Mouse (Mus musculus): ENCODE data around the gene Dll4. TPM values are rescaled to one million over a fixed set of nuclear protein-coding genes. Genes with fewer than 3 reads are reported as not detected.

The Dll4 gene
- total RNA-seq, 1 experiment from 2014 or later = not detected

GRCm38 (mm10) chr2:119329123-119329817 lies 3.7 kb downstream of the Dll4 start:
- no peak for ATAC-seq (ENCODE audit: extremely low read depth, insufficient number of reproducible peaks, low FRiP score, poor library complexity, severe bottlenecking)

DNA sequence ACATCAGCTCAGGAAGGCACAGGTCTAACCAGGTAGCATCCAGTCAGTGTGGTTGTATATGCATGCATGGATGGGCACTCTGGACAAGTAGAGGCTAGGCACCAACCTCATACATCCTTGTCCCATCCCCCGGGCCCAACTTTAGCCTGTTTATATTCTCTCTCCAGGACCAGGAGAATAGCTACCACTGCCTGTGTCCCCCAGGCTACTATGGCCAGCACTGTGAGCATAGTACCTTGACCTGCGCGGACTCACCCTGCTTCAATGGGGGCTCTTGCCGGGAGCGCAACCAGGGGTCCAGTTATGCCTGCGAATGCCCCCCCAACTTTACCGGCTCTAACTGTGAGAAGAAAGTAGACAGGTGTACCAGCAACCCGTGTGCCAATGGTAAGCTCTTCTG lies 5.2 kb downstream of the Dll4 start:
- no peak for ATAC-seq (ENCODE audit: extremely low read depth, insufficient number of reproducible peaks, low FRiP score, poor library complexity, severe bottlenecking)

- no peak for ATAC-seq (ENCODE audit: extremely low read depth, insufficient number of reproducible peaks, low FRiP score, poor library complexity, severe bottlenecking)
Observed at GRCm38 (mm10) chr2:119332177-119332661, 6.6 kb downstream of the Dll4 start.

- no peak for ATAC-seq (ENCODE audit: extremely low read depth, insufficient number of reproducible peaks, low FRiP score, poor library complexity, severe bottlenecking)
Observed at GRCm38 (mm10) chr2:119334135-119334534, 8.6 kb downstream of the Dll4 start.

DNA sequence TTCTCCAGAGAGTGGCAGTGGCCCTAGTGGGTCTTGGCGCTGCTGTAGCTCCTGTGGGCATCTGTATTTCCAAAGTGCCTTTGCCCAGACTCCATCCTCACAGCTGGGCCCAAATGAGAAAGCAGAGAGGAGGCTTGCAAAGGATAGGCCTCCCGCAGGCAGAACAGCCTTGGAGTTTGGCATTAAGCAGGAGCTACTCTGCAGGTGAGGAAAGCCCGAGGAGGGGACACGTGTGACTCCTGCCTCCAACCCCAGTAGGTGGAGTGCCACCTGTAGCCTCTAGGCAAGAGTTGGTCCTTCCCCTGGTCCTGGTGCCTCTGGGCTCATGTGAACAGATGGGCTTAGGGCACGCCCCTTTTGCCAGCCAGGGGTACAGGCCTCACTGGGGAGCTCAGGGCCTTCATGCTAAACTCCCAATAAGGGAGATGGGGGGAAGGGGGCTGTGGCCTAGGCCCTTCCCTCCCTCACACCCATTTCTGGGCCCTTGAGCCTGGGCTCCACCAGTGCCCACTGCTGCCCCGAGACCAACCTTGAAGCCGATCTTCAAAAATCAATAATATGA lies 9.5 kb downstream of the Dll4 start:
- no peak for ATAC-seq (ENCODE audit: extremely low read depth, insufficient number of reproducible peaks, low FRiP score, poor library complexity, severe bottlenecking)

DNA sequence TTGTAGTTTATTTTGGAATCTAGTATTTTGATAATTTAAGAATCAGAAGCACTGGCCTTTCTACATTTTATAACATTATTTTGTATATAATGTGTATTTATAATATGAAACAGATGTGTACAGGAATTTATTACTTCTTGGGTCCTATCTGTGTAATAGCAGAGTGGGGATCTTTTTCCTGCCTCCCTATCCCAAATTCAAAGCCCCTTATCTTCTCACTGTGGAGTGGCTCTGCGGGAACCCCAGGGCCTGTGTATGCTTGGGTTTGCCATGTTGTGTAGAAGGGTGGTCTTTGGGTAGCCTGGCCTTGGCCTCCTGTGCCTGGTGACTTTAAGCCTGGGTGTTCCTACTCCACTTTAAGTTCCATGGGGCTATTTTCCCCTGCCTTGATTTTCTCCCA lies 10.0 kb downstream of the Dll4 start:
- no peak for ATAC-seq (ENCODE audit: extremely low read depth, insufficient number of reproducible peaks, low FRiP score, poor library complexity, severe bottlenecking)

GRCm38 (mm10) chr2:119336002-119336401 lies 10.4 kb downstream of the Dll4 start:
- no peak for ATAC-seq (ENCODE audit: extremely low read depth, insufficient number of reproducible peaks, low FRiP score, poor library complexity, severe bottlenecking)

- ATAC-seq (ENCODE audit: extremely low read depth, insufficient number of reproducible peaks, low FRiP score, poor library complexity, severe bottlenecking) = no peak
Observed at GRCm38 (mm10) chr2:119336470-119336869, 10.9 kb downstream of the Dll4 start.

- ATAC-seq (ENCODE audit: extremely low read depth, insufficient number of reproducible peaks, low FRiP score, poor library complexity, severe bottlenecking) = peak; percentile 80
Observed at GRCm38 (mm10) chr2:119337425-119338265, 12.1 kb downstream of the Dll4 start.

- peak; percentile 53; the same call in 1 of the 2 replicates for ATAC-seq (ENCODE audit: extremely low read depth, insufficient number of reproducible peaks, low FRiP score, poor library complexity, severe bottlenecking)
Observed at GRCm38 (mm10) chr2:119344537-119345138, 19.1 kb downstream of the Dll4 start.

GRCm38 (mm10) chr2:119350555-119351486 lies 25.2 kb downstream of the Dll4 start, which contains the start of gene Chac1:
Gene Chac1, plus strand, starts transcription at chr2:119351229.
- peak; percentile 84 for ATAC-seq (ENCODE audit: extremely low read depth, insufficient number of reproducible peaks, low FRiP score, poor library complexity, severe bottlenecking)

DNA sequence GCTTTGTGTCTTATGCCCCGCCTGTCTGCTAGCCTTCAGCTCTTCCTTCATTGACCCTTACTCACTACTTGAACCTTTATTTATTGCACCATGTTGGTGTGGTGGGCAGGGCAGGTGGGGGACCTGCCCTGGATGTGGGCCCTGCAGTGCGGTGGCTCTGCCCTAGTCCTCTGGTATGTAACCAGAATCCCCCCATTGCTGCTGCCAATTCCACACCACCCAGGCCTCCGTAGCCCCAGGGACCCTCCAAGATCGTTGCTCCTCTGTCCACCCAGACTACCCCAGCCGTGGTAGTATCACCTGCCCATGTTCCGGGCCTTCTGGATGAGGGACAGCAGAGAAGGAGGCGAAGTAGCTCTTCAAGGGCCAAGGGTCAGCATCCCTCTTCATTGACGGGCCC lies 28.1 kb downstream of the Dll4 start:
- no peak for ATAC-seq (ENCODE audit: extremely low read depth, insufficient number of reproducible peaks, low FRiP score, poor library complexity, severe bottlenecking)

GRCm38 (mm10) chr2:119355089-119355488 lies 29.5 kb downstream of the Dll4 start:
- no peak for ATAC-seq (ENCODE audit: extremely low read depth, insufficient number of reproducible peaks, low FRiP score, poor library complexity, severe bottlenecking)

DNA sequence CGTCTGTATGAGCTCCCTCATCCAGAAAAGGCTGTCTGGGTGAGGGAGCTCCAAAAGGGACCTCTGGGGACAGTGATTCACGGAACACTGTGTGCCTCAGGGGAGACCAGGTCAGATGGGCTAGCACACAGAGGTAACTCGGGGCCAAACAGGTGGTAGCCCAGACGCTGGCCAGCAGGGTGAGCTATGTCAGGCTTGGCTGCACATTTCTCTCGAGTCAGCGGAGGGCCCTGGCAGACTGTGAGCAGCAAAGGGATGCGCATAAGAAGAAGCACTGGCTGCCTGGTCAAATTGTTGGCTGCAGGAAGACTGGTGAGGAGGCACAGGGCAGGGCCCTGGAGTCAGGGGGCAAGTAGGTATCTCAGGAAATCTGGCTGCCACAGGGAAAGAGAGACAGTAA lies 30.1 kb downstream of the Dll4 start:
- no peak for ATAC-seq (ENCODE audit: extremely low read depth, insufficient number of reproducible peaks, low FRiP score, poor library complexity, severe bottlenecking)

DNA sequence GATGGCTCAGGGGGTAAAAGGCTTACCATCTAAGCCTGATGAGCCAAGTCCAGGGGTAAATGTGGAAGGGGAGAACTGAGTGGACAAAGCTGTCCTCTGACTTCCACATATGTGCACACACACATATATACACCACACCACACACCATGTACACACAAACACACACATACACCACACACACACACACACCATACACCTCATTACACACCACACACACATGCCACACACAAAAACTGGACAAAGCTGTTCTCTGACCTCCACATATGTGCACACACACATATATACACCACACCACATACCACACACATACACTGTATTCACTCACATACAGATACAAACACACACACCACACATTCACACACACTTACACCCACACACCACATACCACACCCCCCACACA lies 30.7 kb downstream of the Dll4 start:
- no peak for ATAC-seq (ENCODE audit: extremely low read depth, insufficient number of reproducible peaks, low FRiP score, poor library complexity, severe bottlenecking)

GRCm38 (mm10) chr2:119356805-119357204 lies 31.2 kb downstream of the Dll4 start:
- peak; percentile 64 for ATAC-seq (ENCODE audit: extremely low read depth, insufficient number of reproducible peaks, low FRiP score, poor library complexity, severe bottlenecking)

GRCm38 (mm10) chr2:119358249-119358648 lies 32.7 kb downstream of the Dll4 start:
- ATAC-seq (ENCODE audit: extremely low read depth, insufficient number of reproducible peaks, low FRiP score, poor library complexity, severe bottlenecking) = peak; percentile 53

- no peak for ATAC-seq (ENCODE audit: extremely low read depth, insufficient number of reproducible peaks, low FRiP score, poor library complexity, severe bottlenecking)
Observed at GRCm38 (mm10) chr2:119359721-119360291, 34.2 kb downstream of the Dll4 start.

Data from neutrophil, adult 5-6 weeks (primary cell).